Mouse (Mus musculus): Measurements from ENCODE around the gene Glt1d1. TPM values are rescaled to one million over a fixed set of nuclear protein-coding genes. Genes with fewer than 3 reads are reported as not detected.
"Not testable (repeated sequence)": the region's sequence is repeated elsewhere in the genome, so short reads cannot be mapped to it uniquely, and the experiment has no call there.

Glt1d1 gene
- polyA plus RNA-seq, 1 experiment from 2014 or later: 1.7 TPM

DNA sequence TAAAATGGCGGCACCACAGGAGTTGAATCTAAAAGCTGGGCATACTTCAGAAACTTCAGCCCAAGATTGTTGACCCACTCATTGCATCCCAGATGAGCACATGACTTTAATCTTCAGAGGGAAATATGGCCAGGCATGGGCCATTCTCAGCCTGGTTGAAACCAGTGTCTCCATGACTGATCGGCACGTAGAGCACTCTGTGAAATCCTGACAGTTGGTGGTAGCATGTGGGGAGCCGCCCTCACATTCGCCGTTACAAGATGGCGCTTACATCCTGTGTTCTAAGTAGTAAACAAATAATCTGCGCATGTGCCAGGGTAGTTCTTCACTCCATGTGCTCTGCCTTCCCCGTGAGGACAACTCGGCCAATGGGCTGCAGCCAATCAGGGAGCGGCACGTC is 90.1 kb downstream of the Glt1d1 start:
- not testable (repeated sequence) for H3K4me3 ChIP-seq (ENCODE audit: low read depth, low read length); H3K9me3 ChIP-seq (replicated peaks; ENCODE audit: control insufficient read depth, low read length, poor library complexity, severe bottlenecking); H3K4me1 ChIP-seq (ENCODE audit: control insufficient read depth, insufficient read depth, low read length); H3K27me3 ChIP-seq (ENCODE audit: control insufficient read depth, insufficient read depth, low read depth, low read length); H3K36me3 ChIP-seq (ENCODE audit: control insufficient read depth, insufficient read depth, low read length); H3K4me2 ChIP-seq (ENCODE audit: low read length); ATAC-seq; H3K27ac ChIP-seq (ENCODE audit: low read length); H3K9ac ChIP-seq (ENCODE audit: low read depth, low read length)
- 97% methylated on average over 12 of the region's 12 CpGs for whole genome bisulfite sequencing

DNA sequence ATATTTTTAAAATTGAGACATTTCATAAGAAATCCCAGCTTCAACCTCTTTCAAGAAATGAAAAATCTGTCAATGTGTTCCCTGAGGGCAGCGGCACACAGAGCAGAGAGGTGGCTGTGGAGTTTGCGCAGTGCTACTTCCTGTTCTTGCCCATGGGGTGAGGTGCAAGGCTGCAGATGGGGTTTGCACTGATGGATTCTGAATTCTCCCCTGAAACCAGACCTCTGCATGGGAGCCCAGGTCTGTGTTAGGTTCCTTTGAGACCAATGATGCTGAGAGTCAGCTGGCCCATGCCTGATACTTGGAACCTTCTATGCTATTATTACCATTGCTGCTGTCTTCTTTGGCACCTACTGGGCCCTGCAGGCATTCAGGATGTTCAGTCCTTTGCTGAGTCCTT is 98.3 kb downstream of the Glt1d1 start:
- Histone ChIP-seq H3K9ac (ENCODE audit: low read depth, low read length) (no peak overlapping the region), H3K27ac (ENCODE audit: low read length) (no peak overlapping the region), H3K36me3 (ENCODE audit: control insufficient read depth, insufficient read depth, low read length) (no peaks in the 10 kb centered on the region), H3K4me2 (ENCODE audit: low read length) (no peak overlapping the region), H3K27me3 (ENCODE audit: control insufficient read depth, insufficient read depth, low read depth, low read length) (no peaks in the 10 kb centered on the region), H3K4me3 (ENCODE audit: low read depth, low read length) (no peak overlapping the region), H3K9me3 (replicated peaks; ENCODE audit: control insufficient read depth, low read length, poor library complexity, severe bottlenecking) (no peaks in the 10 kb centered on the region), H3K4me1 (ENCODE audit: control insufficient read depth, insufficient read depth, low read length) (no peaks in the 10 kb centered on the region)
- WGBS: 95% methylated on average over 2 of the region's 2 CpGs
- ATAC-seq: no peak

DNA sequence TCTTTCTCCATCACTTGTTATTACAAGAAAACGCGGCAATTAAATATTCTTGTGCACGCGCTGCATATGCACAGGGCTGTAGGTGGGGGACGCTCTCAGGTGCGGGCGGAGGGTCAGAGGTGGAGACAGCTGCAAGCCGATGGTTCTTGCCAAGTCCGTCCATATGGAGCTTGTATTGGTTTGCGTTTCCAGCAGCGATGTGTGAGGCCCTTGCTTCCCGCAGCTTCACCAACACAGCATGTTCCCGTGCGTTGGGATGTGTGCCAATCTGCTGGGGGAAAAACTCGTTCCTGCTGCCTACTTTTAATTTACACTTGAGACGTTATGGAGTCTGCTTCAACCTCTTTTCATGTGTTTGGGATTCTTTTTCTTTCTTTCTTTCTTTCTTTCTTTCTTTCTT is 109.3 kb downstream of the Glt1d1 start:
- Histone ChIP-seq H3K36me3 (ENCODE audit: control insufficient read depth, insufficient read depth, low read length) (no peaks in the 10 kb centered on the region), H3K27ac (ENCODE audit: low read length) (no peak overlapping the region), H3K9me3 (replicated peaks; ENCODE audit: control insufficient read depth, low read length, poor library complexity, severe bottlenecking) (no peaks in the 10 kb centered on the region), H3K4me2 (ENCODE audit: low read length) (no peak overlapping the region), H3K4me3 (ENCODE audit: low read depth, low read length) (no peak overlapping the region), H3K4me1 (ENCODE audit: control insufficient read depth, insufficient read depth, low read length) (no peaks in the 10 kb centered on the region), H3K9ac (ENCODE audit: low read depth, low read length) (no peak overlapping the region), H3K27me3 (ENCODE audit: control insufficient read depth, insufficient read depth, low read depth, low read length) (no peaks in the 10 kb centered on the region)
- no peak for ATAC-seq
- WGBS: 82% methylated on average over 16 of the region's 16 CpGs

DNA sequence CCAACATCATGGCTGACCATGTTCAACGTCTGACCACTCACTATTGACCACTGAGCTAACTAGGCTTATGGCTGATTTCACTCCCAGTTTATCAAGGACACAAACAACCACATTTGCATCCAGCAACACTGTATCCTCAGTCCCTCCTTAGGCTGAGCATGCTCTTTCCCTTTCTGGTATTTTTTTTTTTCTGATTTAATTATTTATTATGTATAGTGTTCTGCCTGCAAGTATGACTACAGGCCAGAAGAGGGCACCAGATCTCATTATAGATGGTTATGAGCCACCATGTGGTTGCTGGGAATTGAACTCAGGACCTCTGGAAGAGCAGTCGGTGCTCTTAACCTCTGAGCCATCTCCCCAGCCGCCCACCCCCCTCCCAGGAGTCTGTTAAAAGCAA is 117.5 kb downstream of the Glt1d1 start:
- H3K9ac ChIP-seq (ENCODE audit: low read depth, low read length); H3K4me1 ChIP-seq (ENCODE audit: control insufficient read depth, insufficient read depth, low read length); H3K36me3 ChIP-seq (ENCODE audit: control insufficient read depth, insufficient read depth, low read length); H3K4me3 ChIP-seq (ENCODE audit: low read depth, low read length); H3K27ac ChIP-seq (ENCODE audit: low read length); H3K4me2 ChIP-seq (ENCODE audit: low read length); ATAC-seq; H3K27me3 ChIP-seq (ENCODE audit: control insufficient read depth, insufficient read depth, low read depth, low read length); H3K9me3 ChIP-seq (replicated peaks; ENCODE audit: control insufficient read depth, low read length, poor library complexity, severe bottlenecking): not testable (repeated sequence)
- 93% methylated on average over 3 of the region's 3 CpGs for WGBS

DNA sequence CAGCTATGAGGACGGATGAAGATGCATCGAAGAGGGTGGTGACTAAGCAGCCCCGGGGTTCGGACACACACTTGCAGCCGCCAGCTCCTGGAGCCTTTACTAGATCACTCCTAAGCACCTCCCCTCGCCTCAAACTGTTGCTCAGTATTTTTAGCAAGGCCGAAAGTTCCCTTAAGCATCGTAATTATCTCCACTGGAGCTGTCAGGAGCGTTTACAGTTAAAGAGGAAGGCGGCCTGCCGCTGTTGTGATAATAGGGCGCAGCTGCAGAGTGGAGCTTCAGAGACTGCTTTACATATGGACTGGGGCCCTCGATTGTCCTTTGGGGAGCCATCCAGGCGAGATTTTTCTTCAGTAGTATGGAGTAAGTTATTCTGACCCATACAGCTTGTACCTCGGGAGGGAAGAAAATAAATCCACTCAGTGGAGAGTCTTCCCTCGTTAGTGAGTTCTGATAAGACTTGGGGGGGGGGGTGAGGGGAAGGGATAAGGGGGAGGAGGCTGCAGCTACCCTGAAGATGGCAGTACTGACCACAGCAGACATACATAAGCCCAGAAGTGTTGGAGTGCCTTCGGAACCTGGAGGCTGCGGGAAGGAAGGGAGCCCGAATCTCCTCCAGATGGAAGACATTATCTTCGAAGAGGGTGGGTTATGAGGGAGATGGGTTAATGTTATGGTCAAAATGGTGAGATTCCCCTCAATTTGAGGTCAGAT is 119.4 kb downstream of the Glt1d1 start:
- Histone ChIP-seq H3K9ac (ENCODE audit: low read depth, low read length) (no peak overlapping the region), H3K4me3 (ENCODE audit: low read depth, low read length) (no peak overlapping the region), H3K9me3 (replicated peaks; ENCODE audit: control insufficient read depth, low read length, poor library complexity, severe bottlenecking) (no peaks in the 10 kb centered on the region), H3K27me3 (ENCODE audit: control insufficient read depth, insufficient read depth, low read depth, low read length) (no peaks in the 10 kb centered on the region), H3K4me2 (ENCODE audit: low read length) (peak overlapping the region; percentile 23), H3K36me3 (ENCODE audit: control insufficient read depth, insufficient read depth, low read length) (no peaks in the 10 kb centered on the region), H3K4me1 (ENCODE audit: control insufficient read depth, insufficient read depth, low read length) (0 out of 2 replicates have a peak, but pooled peaks cover 4% of the 10 kb centered on the region), H3K27ac (ENCODE audit: low read length) (no peak overlapping the region)
- 23% methylated on average over 20 of the region's 20 CpGs for whole genome bisulfite sequencing
- ATAC-seq: peak; percentile 76

DNA sequence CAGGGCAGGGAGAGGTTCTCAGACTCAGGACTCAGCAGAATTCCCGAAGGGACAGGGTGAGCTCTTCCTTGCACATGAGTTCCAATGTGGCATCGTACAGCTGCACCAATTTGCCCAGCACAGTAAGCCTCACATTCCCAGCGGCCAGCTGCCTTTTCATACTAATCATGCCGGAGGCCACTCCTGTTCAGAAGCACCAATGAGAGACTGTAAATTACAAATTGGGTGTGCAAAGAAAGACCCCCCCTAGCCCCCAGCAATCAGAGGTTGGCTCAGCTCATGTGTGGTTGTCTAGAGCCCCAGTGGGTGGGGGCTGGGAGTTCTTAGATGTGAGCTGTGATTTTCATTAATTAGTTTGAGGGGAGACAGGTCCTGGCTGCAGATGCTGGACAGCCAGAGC is 123.5 kb downstream of the Glt1d1 start:
- Histone ChIP-seq H3K4me2 (ENCODE audit: low read length) (no peak overlapping the region), H3K4me1 (ENCODE audit: control insufficient read depth, insufficient read depth, low read length) (0 out of 2 replicates have a peak, but pooled peaks cover 4% of the 10 kb centered on the region), H3K27me3 (ENCODE audit: control insufficient read depth, insufficient read depth, low read depth, low read length) (no peaks in the 10 kb centered on the region), H3K27ac (ENCODE audit: low read length) (no peak overlapping the region), H3K36me3 (ENCODE audit: control insufficient read depth, insufficient read depth, low read length) (no peaks in the 10 kb centered on the region), H3K9me3 (replicated peaks; ENCODE audit: control insufficient read depth, low read length, poor library complexity, severe bottlenecking) (no peaks in the 10 kb centered on the region), H3K9ac (ENCODE audit: low read depth, low read length) (no peak overlapping the region), H3K4me3 (ENCODE audit: low read depth, low read length) (no peak overlapping the region)
- no peak for ATAC-seq
- 45% methylated on average over 4 of the region's 4 CpGs for WGBS

DNA sequence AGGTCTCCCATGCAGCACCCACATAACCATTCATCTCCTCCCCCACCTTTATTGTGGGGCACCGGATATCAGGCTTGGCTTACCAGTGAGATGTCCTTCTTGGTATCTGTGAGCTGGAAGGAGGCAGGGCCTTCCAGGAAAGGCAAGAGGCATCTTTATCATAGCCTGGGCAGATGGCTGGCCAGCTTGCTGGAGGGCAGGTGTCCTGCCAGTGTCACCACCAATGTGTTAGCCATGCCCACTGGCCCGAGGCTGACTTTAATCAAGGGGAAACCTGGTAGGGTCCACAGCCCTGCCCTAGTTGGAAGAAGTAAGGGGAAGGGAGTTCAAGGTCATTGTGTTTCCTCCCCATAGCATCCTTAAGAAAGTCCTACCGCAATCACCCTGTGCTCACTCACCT is 123.9 kb downstream of the Glt1d1 start:
- ATAC-seq: no peak
- no peaks in the 10 kb centered on the region for H3K9me3 ChIP-seq (replicated peaks; ENCODE audit: control insufficient read depth, low read length, poor library complexity, severe bottlenecking)

DNA sequence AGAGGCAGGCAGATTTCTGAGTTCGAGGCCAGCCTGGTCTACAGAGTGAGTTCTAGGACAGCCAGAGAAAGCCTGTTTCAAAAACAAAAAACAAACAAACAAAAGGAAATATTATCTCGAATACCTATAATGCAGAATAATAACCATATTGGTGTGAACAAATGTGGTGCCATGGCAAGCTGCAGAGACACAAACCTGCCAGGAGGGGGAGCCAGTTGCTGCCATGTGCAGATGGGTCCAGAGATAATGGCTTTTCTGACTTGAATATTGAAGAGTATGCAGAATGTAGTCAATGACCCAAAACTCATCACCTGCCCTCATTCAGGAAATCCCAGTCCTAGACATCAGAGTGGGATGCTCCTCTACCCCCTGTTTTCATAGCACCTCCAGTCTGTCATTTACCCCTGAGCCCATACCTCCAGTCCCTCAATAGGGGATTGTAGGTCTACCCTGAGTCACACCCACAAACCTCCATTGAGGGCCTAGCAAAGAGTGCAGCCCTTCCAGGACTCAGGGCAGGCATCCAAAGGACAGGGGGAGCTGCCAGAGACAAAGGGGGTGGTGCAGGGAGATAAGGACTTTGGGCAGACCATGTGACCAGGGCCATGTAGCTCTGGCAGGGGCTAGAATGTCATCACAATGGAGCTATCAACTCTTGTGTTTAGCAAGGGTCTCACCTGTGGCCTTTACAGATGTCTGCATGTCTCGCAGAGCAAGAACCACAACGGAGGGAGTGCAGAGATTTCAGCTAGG is 124.8 kb downstream of the Glt1d1 start:
- no peak overlapping the region for H3K27ac ChIP-seq (ENCODE audit: low read length)
- ATAC-seq: no peak
- no peaks in the 10 kb centered on the region for H3K27me3 ChIP-seq (ENCODE audit: control insufficient read depth, insufficient read depth, low read depth, low read length)
- H3K4me1 ChIP-seq (ENCODE audit: control insufficient read depth, insufficient read depth, low read length): no peaks in the 10 kb centered on the region
- H3K4me3 ChIP-seq (ENCODE audit: low read depth, low read length): no peak overlapping the region
- H3K36me3 ChIP-seq (ENCODE audit: control insufficient read depth, insufficient read depth, low read length): no peaks in the 10 kb centered on the region
- H3K4me2 ChIP-seq (ENCODE audit: low read length): no peak overlapping the region
- no peaks in the 10 kb centered on the region for H3K9me3 ChIP-seq (replicated peaks; ENCODE audit: control insufficient read depth, low read length, poor library complexity, severe bottlenecking)
- WGBS: 78% methylated on average over 4 of the region's 4 CpGs
- no peak overlapping the region for H3K9ac ChIP-seq (ENCODE audit: low read depth, low read length)

More for the DNA sequence above, 123.9 kb downstream of the Glt1d1 start:
- Histone ChIP-seq H3K4me2 (ENCODE audit: low read length) (no peak overlapping the region), H3K36me3 (ENCODE audit: control insufficient read depth, insufficient read depth, low read length) (no peaks in the 10 kb centered on the region), H3K4me3 (ENCODE audit: low read depth, low read length) (no peak overlapping the region), H3K9ac (ENCODE audit: low read depth, low read length) (no peak overlapping the region), H3K4me1 (ENCODE audit: control insufficient read depth, insufficient read depth, low read length) (0 out of 2 replicates have a peak, but pooled peaks cover 4% of the 10 kb centered on the region), H3K27ac (ENCODE audit: low read length) (no peak overlapping the region), H3K27me3 (ENCODE audit: control insufficient read depth, insufficient read depth, low read depth, low read length) (no peaks in the 10 kb centered on the region)
- WGBS: 86% methylated on average over 3 of the region's 3 CpGs

DNA sequence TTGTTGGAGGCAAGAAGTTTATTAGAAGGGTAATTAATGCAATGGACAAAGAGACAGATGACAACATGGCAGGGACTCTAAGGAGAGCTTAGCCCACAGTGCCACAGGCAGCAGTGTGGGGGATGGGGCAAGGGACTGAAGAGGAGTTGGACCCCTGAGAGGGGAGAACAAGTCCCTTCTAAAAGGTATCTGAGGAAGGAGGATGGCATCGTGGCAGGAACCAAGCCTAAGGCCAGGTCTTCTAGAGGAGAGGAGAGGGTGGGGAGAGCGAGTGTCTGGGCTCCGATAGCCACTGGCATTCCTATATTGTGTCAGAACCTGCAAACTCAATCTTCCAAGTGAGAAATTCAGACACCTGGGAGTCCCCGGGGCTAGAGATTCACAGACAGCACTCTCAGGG is 126.5 kb downstream of the Glt1d1 start:
- no peak overlapping the region for H3K4me3 ChIP-seq (ENCODE audit: low read depth, low read length)
- H3K4me1 ChIP-seq (ENCODE audit: control insufficient read depth, insufficient read depth, low read length): no peaks in the 10 kb centered on the region
- H3K27ac ChIP-seq (ENCODE audit: low read length): no peak overlapping the region
- 78% methylated on average over 4 of the region's 4 CpGs for WGBS
- H3K9me3 ChIP-seq (replicated peaks; ENCODE audit: control insufficient read depth, low read length, poor library complexity, severe bottlenecking): no peaks in the 10 kb centered on the region
- no peaks in the 10 kb centered on the region for H3K36me3 ChIP-seq (ENCODE audit: control insufficient read depth, insufficient read depth, low read length)
- no peak for ATAC-seq
- H3K27me3 ChIP-seq (ENCODE audit: control insufficient read depth, insufficient read depth, low read depth, low read length): no peaks in the 10 kb centered on the region
- no peak overlapping the region for H3K9ac ChIP-seq (ENCODE audit: low read depth, low read length)
- no peak overlapping the region for H3K4me2 ChIP-seq (ENCODE audit: low read length)
